Mouse (Mus musculus) small intestine, adult 2 months (tissue): ENCODE data around the gene Sptb.

Experiments used
- CTCF ChIP-seq: fragments of 200-500 bp; IDR thresholded peaks from 2 replicates; pipeline ENCODE4 v1.5.1; 2012; ENCODE audit warnings: low read depth, mild to moderate bottlenecking, control low read depth, inconsistent platforms, low read length, moderate library complexity, mixed read lengths; ENCODE audit not compliant: insufficient replicate concordance, insufficient read length; ENCODE audit errors: extremely low read depth
- POLR2A ChIP-seq: fragments of 200-500 bp; IDR thresholded peaks from 2 replicates; pipeline ENCODE4 v1.6.1; 2012; ENCODE audit warnings: low read depth, mild to moderate bottlenecking, control low read depth, inconsistent platforms, low read length, moderate library complexity

- TF ChIP-seq POLR2A (no peak), CTCF (no peak)
These were observed 140.0 kb downstream of the Sptb start for GRCm38 (mm10) chr12:76570221-76570940.
